Mouse (Mus musculus): Measurements from ENCODE around the gene B3galnt2.
A peak's percentile ranks its signal among the peaks of the same experiment; 100 is the strongest.
"Not testable (repeated sequence)": the region's sequence is repeated elsewhere in the genome, so short reads cannot be mapped to it uniquely, and the experiment has no call there.

B3galnt2 gene

DNA sequence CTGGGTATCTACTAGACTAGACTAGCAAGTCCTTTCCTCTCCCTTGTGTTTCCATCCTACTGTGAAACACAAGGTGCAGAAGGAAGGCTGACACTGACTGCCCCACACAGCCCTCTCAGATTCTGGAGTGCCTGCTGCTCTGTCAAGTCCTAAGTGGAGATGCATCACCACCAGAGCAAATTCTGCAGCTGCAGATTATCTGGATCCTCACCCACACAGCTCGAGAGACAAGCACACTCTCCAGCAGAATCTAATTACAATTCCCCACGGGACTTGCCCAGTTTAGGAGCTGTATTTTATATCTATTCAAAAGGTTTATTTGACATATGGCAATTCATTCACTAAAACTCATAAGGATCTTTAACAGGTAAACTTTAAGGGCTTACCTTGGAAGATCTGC is 51.8 kb downstream of the B3galnt2 start:
- no peak for DNase-seq (ENCODE audit: low read depth, low spot score)

DNA sequence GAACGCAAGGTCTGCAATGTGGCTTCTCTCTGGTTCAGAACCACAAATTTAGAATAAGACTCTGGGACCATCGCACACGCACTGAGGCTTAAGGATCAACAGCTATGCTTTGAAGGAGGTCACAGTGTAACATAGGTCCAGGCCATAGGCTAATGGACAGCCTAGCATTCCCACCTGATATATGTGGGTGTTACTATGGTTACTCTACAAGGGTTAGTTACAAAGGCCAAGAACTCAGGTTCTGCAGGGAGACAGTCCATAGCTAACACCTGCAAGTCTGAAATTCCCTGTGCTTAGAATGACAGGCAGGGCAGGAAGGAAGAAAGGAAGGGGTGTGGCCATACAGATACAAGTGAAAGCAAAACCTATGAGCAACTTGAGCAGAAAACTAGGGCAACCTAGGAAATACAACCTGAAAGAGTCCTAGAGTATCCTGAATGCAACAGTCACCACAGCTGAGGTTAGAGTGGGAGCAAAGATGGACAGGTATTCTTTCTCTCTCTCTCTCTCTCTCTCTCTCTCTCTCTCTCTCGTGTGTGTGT is 57.3 kb downstream of the B3galnt2 start:
- DNase-seq (ENCODE audit: low read depth, low spot score): no peak

- DNase-seq (ENCODE audit: low read depth, low spot score): no peak
These were observed 59.7 kb downstream of the B3galnt2 start for GRCm38 (mm10) chr13:14014001-14014400.

GRCm38 (mm10) chr13:14014540-14014939 is 60.3 kb downstream of the B3galnt2 start:
- DNase-seq (ENCODE audit: low read depth, low spot score): no peak

DNA sequence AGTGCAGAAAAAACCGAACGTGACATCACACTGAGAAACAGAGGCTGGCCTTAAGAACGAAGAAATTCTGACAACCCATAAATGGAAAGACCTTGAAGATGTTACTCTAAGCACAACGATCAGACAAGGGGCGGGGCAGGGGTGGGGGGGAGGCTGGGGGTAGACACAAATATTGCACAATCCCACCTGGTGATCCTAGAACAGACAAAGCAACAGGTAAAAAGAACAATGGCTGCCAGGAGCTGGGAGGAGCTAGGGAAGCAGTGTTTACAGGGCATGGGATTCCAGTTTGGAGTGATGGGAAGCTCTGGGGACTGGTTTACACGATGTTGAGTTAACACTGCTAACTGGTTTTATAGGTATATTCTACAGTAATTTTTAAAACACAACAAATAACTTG is 61.3 kb downstream of the B3galnt2 start:
- no peak for DNase-seq (ENCODE audit: low read depth, low spot score)

GRCm38 (mm10) chr13:14018283-14018682 is 64.0 kb downstream of the B3galnt2 start:
- DNase-seq (ENCODE audit: low read depth, low spot score): no peak

GRCm38 (mm10) chr13:14018852-14019251 is 64.6 kb downstream of the B3galnt2 start:
- DNase-seq (ENCODE audit: low read depth, low spot score): no peak

DNA sequence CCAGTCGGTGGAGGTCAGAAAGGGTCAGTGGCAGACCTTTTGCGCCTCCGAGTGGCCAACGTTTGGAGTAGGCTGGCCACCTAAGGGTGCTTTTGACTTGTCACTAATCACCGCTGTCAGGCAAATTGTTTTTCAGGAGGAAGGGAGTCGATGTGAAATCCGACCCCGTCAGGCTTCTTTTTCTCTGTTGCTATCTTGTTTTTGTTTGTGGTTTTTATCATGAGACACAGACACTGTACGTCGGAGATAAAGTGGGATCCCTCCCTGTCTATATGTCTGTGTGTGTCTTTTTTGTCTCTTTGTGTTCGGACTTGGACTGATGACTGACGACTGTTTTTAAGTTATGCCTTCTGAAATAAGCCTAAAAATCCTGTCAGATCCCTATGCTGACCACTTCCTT is 67.1 kb downstream of the B3galnt2 start:
- DNase-seq (ENCODE audit: low read depth, low spot score): not testable (repeated sequence)

- DNase-seq (ENCODE audit: low read depth, low spot score): no peak
These were observed 71.3 kb downstream of the B3galnt2 start for GRCm38 (mm10) chr13:14025554-14025953.

- no peak for DNase-seq (ENCODE audit: low read depth, low spot score)
These were observed 72.0 kb downstream of the B3galnt2 start for GRCm38 (mm10) chr13:14026154-14026820.

DNA sequence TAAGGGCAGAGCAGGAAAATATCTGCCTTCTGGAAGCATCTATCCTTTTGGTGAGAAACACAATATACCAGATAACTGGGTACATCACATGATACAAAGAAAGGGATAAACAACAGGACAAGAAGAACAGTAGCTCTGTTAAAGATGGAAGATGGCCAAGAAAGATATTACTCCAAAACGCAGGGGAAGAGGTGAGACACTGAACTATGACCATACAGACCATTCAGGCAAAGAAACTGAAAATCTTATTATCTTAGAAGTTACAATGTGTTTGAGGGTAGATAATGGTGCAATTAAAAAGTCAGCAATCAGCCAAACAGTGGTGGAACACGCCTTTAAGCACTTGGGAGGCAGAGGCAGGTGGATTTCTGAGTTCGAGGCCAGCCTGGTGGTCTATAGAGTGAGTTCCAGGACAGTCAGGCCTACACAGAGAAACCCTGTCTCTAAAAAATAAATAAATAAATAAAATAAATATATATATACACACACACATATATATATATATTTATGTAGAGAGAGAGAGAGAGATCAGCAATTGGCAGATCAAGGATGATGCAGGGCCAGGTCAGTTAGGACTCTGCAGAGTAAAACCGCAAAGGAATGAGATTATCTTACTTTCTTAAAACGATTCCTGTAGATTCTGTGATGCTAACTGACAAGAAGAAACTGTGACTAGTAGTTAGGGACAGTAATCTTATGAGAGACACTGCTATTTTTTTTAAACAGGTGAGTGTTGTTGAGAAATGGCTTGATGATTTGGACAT is 79.2 kb downstream of the B3galnt2 start:
- DNase-seq (ENCODE audit: low read depth, low spot score): no peak

DNA sequence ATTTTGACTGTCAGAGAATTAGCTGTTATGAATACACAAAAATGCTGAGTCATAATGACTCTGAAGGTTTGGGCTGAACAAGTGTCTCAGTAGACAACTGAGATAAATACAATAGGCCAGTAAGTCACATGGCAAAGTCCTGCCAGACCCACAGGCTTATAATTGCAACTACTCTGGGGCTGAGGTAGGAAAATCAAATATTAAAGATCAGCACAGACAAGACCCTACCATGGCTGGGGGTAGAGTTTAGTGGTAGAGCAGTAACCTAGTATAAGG is 79.7 kb downstream of the B3galnt2 start:
- no peak for DNase-seq (ENCODE audit: low read depth, low spot score)

- DNase-seq (ENCODE audit: low read depth, low spot score): not testable (repeated sequence)
These were observed 81.1 kb downstream of the B3galnt2 start for GRCm38 (mm10) chr13:14035352-14035751.

DNA sequence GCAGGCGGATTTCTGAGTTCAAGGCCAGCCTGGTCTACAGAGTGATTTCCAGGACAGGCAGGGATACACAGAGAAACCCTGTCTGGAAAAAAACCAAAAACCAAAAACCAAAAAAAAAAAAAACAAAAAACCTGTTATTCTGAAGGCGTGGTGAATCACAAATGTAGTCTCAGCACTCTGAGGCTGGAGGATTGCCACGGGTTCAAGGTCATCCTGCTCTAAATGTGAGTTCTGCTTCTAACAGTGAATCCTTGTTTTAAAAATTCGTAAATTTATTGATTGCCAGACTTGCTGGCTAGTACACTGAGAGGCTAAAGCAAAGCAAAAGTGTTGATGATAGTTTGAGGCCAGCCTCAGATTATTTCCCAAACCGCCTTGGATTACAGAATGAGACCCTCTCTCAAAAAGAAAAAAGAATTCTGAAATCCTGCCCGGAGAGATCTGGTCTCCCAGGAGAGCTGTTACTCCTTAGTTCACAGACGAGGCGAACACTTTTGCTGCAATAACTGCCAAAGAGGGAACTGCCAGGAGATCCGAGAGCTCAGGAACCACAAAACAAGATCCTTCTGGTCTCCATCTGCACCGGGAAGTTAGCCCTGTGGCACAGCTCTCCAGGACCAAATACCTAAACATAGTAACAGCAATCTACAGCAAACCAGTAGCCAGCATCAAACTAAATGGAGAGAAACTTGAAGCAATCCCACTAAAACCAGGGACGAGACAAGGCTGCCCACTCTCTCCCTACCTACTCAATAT is 81.8 kb downstream of the B3galnt2 start:
- DNase-seq (ENCODE audit: low read depth, low spot score): no peak

DNA sequence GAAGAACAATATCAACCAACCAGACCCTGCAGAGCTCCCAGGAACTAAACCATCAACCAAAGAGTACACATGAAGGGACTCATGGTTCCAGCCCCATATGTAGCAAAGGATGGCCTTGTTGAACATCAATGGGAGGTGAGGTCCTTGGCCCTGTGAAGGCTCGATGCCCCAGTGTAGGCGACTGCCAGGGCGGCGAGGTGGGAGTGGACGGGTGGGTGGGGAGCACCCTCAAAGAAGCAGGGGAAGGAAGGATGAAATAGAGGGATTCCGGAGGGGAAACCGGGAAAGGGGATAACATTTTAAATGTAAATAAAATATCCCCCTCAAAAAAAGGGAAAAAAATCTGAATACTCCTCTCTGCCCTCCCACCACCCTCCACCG is 84.6 kb downstream of the B3galnt2 start:
- DNase-seq (ENCODE audit: low read depth, low spot score): no peak

DNA sequence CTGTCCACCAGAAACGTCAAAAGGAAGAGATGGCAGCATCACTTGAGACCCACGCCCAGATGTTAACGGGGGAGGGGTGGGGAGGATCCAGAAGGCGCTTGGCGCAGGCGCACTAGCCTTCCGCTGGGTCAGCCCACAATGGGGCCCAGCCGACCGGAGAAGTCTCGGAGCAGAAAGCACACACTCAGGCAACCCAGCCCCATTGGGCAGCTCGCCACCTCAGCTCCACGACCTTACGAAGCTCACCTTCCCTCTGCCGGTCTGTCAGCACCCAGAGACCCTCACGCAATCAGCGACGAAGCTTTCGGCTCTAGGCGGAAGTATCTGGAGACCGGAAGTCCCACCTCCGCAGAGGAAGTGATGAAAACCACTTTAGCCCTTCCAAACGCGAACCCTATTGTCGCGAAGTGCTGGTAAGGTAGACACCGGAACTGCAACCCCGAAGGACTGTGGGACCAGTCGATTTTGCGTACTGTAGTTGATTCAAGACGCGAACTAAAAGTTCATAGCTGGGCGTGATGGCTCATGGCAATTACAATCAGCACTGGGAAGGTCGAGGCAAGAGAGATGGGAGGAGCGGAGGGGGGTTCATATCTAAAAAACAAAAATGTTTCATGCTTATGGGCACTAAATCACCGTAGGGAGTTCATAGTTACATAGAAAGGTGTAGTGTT is 85.2 kb downstream of the B3galnt2 start, which contains the start of gene Tbce:
Gene Tbce, minus strand, starts transcription at position 347 of the 674 bp plus-strand sequence.
- DNase-seq (ENCODE audit: low read depth, low spot score): peak; percentile 73

- no peak for DNase-seq (ENCODE audit: low read depth, low spot score)
These were observed 85.9 kb downstream of the B3galnt2 start for GRCm38 (mm10) chr13:14040186-14040585.

GRCm38 (mm10) chr13:14043851-14044250 is 89.6 kb downstream of the B3galnt2 start:
- no peak for DNase-seq (ENCODE audit: low read depth, low spot score)

DNA sequence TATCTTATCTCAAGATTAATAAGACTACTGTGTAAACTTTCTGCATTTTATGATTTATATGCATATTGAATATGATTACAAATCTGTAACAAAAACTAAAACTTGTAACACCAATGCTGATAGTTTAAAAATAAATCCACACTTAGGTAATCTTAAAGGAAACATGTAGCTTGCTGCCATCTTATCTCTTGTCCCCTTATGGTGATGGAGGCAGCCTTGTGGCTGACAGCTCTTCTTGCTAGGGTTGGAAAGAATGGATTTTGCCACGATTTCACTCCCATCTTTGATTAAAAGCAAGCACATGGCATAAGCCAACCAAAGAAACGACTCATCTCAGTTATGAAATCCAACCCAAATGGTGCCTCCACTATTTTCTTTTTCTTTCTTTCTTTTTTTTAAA is 90.3 kb downstream of the B3galnt2 start:
- no peak for DNase-seq (ENCODE audit: low read depth, low spot score)
